Mouse (Mus musculus) G1E (cell line): ENCODE results near the gene Polr2g. TPM values are rescaled to one million over a fixed set of nuclear protein-coding genes. Genes with fewer than 3 reads are reported as not detected.

Source experiments
- ATAC-seq: 2 replicates; pipeline ENCODE4 v1.8.0; 2016; ENCODE audit warnings: mild to moderate bottlenecking; ENCODE audit not compliant: insufficient number of reproducible peaks, poor library complexity, low FRiP score, severe bottlenecking; ENCODE audit errors: extremely low read depth
- DNase-seq: peaks from one replicate; pipeline ENCODE4 v3.0.0; 2012; ENCODE audit warnings: low spot score
- H3K27me3 ChIP-seq: 2 replicates; pipeline ENCODE4 v1.6.1; 2012; ENCODE audit warnings: mild to moderate bottlenecking, low read length, inconsistent platforms; ENCODE audit not compliant: insufficient read depth
- H3K36me3 ChIP-seq: replicated peaks from 2 replicates; pipeline ENCODE3; 2012; ENCODE audit warnings: mild to moderate bottlenecking, inconsistent platforms
- H3K4me1 ChIP-seq: 2 replicates; pipeline ENCODE4 v1.6.1; 2012; ENCODE audit warnings: low read depth, low read length, inconsistent platforms, mixed read lengths; ENCODE audit not compliant: insufficient read depth
- H3K4me3 ChIP-seq: 2 replicates; pipeline ENCODE4 v1.5.1; 2012; ENCODE audit warnings: low read depth, mild to moderate bottlenecking, inconsistent platforms, low read length, moderate library complexity, mixed read lengths
- H3K9me3 ChIP-seq: replicated peaks from 2 replicates; pipeline ENCODE4 v1.6.1; 2012; ENCODE audit warnings: inconsistent platforms
- CTCF ChIP-seq: IDR thresholded peaks from 2 replicates; pipeline ENCODE4 v1.5.1; 2012; ENCODE audit warnings: low read depth, low read length, inconsistent platforms, mixed read lengths
- GATA1 ChIP-seq: IDR thresholded peaks from 2 replicates; pipeline ENCODE4 v1.6.1; 2012; ENCODE audit warnings: borderline replicate concordance, low read length, inconsistent platforms, mixed read lengths
- GATA2 ChIP-seq: IDR thresholded peaks from 2 replicates; pipeline ENCODE4 v1.6.1; 2012; ENCODE audit warnings: low read depth, low read length, inconsistent platforms, borderline replicate concordance
- POLR2AphosphoS5 ChIP-seq: IDR thresholded peaks from 2 replicates; pipeline ENCODE4 v1.6.1; 2012; ENCODE audit warnings: low read depth, low read length, inconsistent platforms; ENCODE audit not compliant: insufficient replicate concordance
- TAL1 ChIP-seq: conservative IDR thresholded peaks from 2 replicates; pipeline ENCODE4 v1.6.1; 2012; ENCODE audit warnings: low read depth, low read length, inconsistent platforms, mixed read lengths
- polyA plus RNA-seq: library from polyadenylated mRNA; stranded (reverse); fragments of >175 nt; gene quantifications from 2 replicates; pipeline ENCODE4 v1.2.3, GENCODE M21; 2012
- total RNA-seq, 2 experiments: library from RNA; stranded (forward) in 1 of 2; stranded (reverse) in 1 of 2; fragments of 200-1000 nt in 1 of 2; fragments of >200 nt in 1 of 2; fragmentation: Nextera tagmentation in 1 of 2; gene quantifications; 2 replicates each; pipeline ENCODE4 v1.2.3; 2014 to 2017

Polr2g gene
- total and polyA plus RNA-seq, 3 experiments = 9.8 to 122 (median 112) TPM

DNA sequence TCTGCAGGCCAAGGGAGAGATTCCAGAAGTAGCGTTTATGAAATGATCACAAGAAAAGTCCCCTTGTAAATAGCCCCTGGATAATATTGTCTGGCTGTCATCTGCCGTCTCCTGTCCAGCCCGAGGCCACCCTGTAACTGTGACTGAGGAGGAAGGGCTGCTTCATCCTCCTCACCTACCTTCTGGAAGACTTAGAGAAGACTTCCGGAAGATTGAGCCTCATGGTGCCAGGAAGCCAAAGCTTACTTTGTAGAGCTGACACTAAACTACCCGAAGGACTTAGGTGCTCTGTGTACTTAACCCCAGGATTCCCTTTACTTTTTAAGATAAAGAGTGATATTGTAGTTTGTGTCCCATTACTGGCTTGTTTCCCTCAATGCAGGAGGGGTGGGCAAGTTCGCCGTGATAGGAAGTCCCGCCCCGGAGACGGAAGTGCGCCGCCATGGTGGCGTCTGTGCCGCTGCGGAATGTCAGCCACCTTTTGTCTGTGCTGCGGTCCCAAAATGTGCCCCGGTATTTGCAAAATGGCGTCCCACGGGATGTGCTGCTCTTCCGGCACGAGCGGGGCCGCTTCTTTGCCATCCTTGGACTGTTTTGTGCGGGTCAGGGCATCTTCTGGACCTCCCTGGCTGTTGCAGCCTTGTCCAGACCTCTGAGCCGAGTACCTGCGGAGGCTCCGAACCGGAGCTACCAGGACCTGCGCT, 27.7 kb downstream of the Polr2g start, which contains the start of gene Tmem223:
Gene Tmem223 (plus strand): TSS at position 430 of the 704 bp plus-strand sequence.
- DNase-seq = no peak
- Histone ChIP-seq H3K4me1 (peaks cover 39% of the 10 kb centered on the region), H3K9me3 (peaks cover 2% of the 10 kb centered on the region), H3K27me3 (no peaks in the 10 kb centered on the region), H3K4me3 (peak within 1 kb of the TSS; percentile 10; the same call in 1 of the 2 replicates), H3K36me3 (peaks cover 81% of the 10 kb centered on the region)
- ATAC-seq = no peak
- TF ChIP-seq GATA1 (no peak), CTCF (no peak), GATA2 (no peak), POLR2AphosphoS5 (no peak), TAL1 (no peak)

DNA sequence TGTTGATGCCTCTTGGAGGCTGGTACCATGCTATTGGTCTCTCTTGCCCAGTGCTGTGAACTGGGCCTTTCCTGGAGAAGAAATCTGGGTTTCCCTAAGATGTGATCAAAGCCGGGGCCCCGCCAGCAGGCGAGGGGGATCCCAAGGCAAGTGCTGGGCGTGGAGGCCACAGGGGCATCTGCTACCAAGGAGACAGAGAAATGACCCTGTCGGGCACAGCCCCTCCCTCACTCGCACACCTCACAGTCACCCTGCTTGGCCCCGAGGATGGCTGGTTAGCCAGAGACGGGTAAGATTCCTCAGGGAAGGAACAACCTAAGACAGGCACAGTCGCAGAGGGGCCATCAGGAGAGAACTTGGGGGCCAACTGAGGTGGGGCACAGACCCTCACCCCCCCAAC, 32.8 kb downstream of the Polr2g start:
- no peak for DNase-seq
- H3K9me3 ChIP-seq = peaks cover 16% of the 10 kb centered on the region
- TF ChIP-seq GATA2 (no peak), TAL1 (no peak), GATA1 (no peak), CTCF (no peak), POLR2AphosphoS5 (no peak)
- no peaks in the 10 kb centered on the region for H3K27me3 ChIP-seq
- no peak for ATAC-seq
- H3K4me3 ChIP-seq = peak overlapping the region; percentile 27; the same call in 1 of the 2 replicates
- H3K4me1 ChIP-seq = peaks cover 12% of the 10 kb centered on the region
- H3K36me3 ChIP-seq = peaks cover 97% of the 10 kb centered on the region

DNA sequence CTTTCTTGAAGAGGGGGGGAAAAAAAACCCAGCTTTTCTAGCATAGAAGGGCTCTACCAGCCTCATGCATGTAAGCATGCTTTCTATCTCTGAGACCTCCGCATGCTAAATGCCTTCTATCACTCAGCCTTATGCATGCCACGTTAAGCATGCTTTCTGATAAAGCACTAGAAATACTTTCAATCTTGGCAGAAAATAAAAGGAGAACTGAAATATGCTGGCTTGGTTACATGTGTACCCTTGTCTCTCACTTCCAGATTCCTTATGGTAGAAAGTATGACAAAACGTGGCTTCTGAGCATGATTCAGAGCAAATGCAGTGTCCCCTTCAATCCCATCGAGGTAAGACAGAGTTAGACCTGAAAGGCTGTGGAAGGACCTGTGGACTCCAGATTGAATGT, 35.1 kb downstream of the Polr2g start:
- peaks cover 16% of the 10 kb centered on the region for H3K9me3 ChIP-seq
- no peak for DNase-seq
- H3K4me1 ChIP-seq = peaks cover 24% of the 10 kb centered on the region
- no peak for ATAC-seq
- H3K4me3 ChIP-seq = no peak overlapping the region
- peaks cover 77% of the 10 kb centered on the region for H3K36me3 ChIP-seq
- TF ChIP-seq GATA1 (no peak), TAL1 (no peak), GATA2 (no peak), CTCF (no peak)
- H3K27me3 ChIP-seq = no peaks in the 10 kb centered on the region

DNA sequence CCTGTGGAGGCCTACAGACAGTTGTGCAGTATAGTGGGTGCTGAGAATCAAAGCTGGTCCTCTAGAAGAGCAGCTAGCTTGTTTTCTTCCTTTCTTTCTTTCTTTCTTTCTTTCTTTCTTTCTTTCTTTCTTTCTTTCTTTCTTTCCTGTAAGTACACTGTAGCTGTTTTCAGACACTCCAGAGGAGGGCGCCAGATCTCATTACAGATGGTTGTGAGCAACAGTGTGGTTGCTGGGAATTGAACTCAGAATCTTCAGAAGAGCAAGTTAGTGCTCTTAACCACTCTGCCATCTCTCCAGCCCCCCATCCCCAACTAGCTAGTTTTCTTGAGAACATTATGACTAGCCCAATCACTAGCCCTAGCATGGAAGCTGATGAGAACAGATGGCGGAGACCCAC, 37.6 kb downstream of the Polr2g start:
- H3K36me3 ChIP-seq = peaks cover 52% of the 10 kb centered on the region
- H3K9me3 ChIP-seq = peaks cover 15% of the 10 kb centered on the region
- H3K27me3 ChIP-seq = no peaks in the 10 kb centered on the region
- ATAC-seq (no peak), DNase-seq (no peak)
- H3K4me3 ChIP-seq = no peak overlapping the region
- peaks cover 32% of the 10 kb centered on the region for H3K4me1 ChIP-seq
- TF ChIP-seq GATA1 (no peak), GATA2 (no peak), TAL1 (no peak), CTCF (no peak), POLR2AphosphoS5 (no peak)

DNA sequence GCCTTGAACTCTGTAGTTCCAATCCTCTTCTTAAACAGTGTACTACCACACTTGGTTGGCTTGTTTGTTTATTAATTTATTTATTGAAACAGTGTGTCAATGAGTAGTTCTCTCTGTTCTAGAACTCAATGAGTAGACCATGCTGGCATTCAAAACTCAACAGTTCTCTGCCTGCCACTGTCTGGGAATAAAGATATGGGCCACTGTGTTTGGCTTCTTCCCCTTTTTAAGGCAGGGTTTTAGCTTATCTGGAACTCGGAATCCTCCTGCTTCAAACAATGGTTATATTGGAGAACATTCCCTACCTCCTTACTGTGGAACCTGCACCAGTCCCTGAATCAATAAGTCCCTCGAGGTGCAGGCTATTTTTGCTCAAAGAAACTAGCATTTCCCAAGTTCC, 39.5 kb downstream of the Polr2g start:
- peaks cover 50% of the 10 kb centered on the region for H3K36me3 ChIP-seq
- TF ChIP-seq CTCF (no peak), TAL1 (peak; percentile 63)
- no peaks in the 10 kb centered on the region for H3K9me3 ChIP-seq
- ATAC-seq (no peak), DNase-seq (peak; percentile 44)
- H3K4me1 ChIP-seq = peaks cover 43% of the 10 kb centered on the region
- H3K27me3 ChIP-seq = no peaks in the 10 kb centered on the region
- peak overlapping the region; percentile 78; the same call in 1 of the 2 replicates for H3K4me3 ChIP-seq

DNA sequence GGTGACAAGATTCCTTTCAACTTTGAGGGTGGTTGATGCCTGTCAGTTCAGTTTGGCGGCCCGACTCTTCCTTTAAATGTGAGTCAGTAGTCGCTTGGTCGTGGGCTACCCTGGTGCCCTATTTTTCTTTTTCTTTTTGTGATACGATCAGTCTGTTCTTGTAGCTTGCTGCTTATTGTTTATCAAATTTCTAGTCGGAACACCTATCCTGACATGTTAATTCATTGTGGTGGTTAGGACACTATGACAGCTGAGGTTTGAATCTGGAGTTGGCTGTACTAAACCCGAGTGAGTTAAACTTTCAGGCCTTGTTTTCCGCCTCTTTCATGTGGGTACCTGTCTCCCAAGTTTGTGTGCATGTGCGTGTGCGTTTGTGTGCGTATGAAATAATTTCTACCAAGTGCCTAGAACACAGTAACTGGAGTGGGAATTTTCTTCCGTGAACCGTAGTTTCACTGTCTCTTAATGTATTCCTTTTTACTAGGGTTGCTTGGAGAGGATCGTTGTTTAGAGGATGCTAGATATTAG, 40.8 kb downstream of the Polr2g start:
- Histone ChIP-seq H3K9me3 (no peaks in the 10 kb centered on the region), H3K27me3 (no peaks in the 10 kb centered on the region), H3K4me3 (peak overlapping the region; percentile 78), H3K4me1 (peaks cover 43% of the 10 kb centered on the region), H3K36me3 (peaks cover 49% of the 10 kb centered on the region)
- DNase-seq (no peak), ATAC-seq (no peak)
- TF ChIP-seq GATA1 = no peak
- TF ChIP-seq CTCF = no peak
- TF ChIP-seq POLR2AphosphoS5 = no peak; the same call in 1 of the 2 replicates
- no peak for TF ChIP-seq GATA2
- no peak for TF ChIP-seq TAL1
